36 mouse cellular contexts compared by ENCODE assay signal in the genomic region with DNA sequence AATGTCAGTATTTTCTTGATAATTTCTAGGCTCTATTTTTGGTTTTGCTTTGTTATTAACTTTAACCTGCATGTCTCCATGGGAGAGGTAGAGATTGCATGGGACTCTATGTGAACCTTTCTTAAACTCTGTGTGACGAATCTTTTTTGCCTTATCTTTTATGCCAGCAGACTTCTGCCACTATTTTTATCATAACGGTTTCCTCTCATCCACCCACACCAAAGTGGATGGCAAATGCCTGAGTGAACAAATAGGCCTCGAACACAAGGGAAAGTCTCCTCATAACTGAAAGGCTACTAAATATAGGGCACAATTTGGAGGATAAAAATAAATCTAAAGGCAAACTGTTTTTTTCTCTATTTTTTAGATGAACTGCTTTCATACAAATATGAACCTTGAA.
A peak's percentile ranks its signal among the peaks of the same experiment; 100 is the strongest.
DNase-seq lines count a peak whose midpoint lies in the region; ATAC-seq and TF ChIP-seq lines count a peak whose summit lies in the region.
"Had no signal": no experiment of that assay in that cellular context is flagged by ENCODE, and none has a peak within 500 bp of the region (broad histone marks: within the 10 kb centered on the region; RNA-seq: fewer than 3 reads in every experiment).

No protein-coding gene starts in this region.

- no peaks in the 10 kb centered on the region for H3K9me3 ChIP-seq in hindbrain, postnatal 0 days (ENCODE audit: low read length)
- H3K9me3 ChIP-seq: embryonic facial prominence, embryonic 13.5 days; forebrain, embryonic 10.5 days; forebrain, embryonic 15.5 days; kidney, embryonic 15.5 days; limb, embryonic 12.5 days; liver, embryonic 15.5 days; midbrain, embryonic 10.5 days; midbrain, embryonic 15.5 days; neural tube, embryonic 15.5 days had no signal

- no peak overlapping the region for H3K9ac ChIP-seq in hindbrain, postnatal 0 days (replicated peaks; ENCODE audit: low read length)
- H3K9ac ChIP-seq: embryonic facial prominence, embryonic 13.5 days; forebrain, embryonic 15.5 days; heart, embryonic 12.5 days; hindbrain, embryonic 14.5 days; kidney, embryonic 15.5 days; limb, embryonic 12.5 days; liver, embryonic 15.5 days; lung, embryonic 14.5 days; midbrain, embryonic 15.5 days; neural tube, embryonic 15.5 days had no signal

- H3K4me1 ChIP-seq in hindbrain, postnatal 0 days (ENCODE audit: insufficient read depth, low read length): no peaks in the 10 kb centered on the region
- H3K4me1 ChIP-seq: embryonic facial prominence, embryonic 13.5 days; forebrain, embryonic 10.5 days; forebrain, embryonic 15.5 days; heart, embryonic 12.5 days; kidney, embryonic 15.5 days; limb, embryonic 12.5 days; liver, embryonic 15.5 days; midbrain, embryonic 10.5 days; midbrain, embryonic 15.5 days; neural tube, embryonic 15.5 days had no signal

- TF ChIP-seq CTCF in hindbrain, postnatal 0 days (IDR thresholded peaks at IDR 0.05; ENCODE audit: low read depth): no peak

- H3K4me3 ChIP-seq in hindbrain, postnatal 0 days (ENCODE audit: low read length): no peak overlapping the region
- H3K4me3 ChIP-seq: embryonic facial prominence, embryonic 13.5 days; forebrain, embryonic 10.5 days; forebrain, embryonic 15.5 days; heart, embryonic 12.5 days; kidney, embryonic 15.5 days; layer of hippocampus, adult 2 months; limb, embryonic 12.5 days; liver, embryonic 15.5 days; midbrain, embryonic 10.5 days; midbrain, embryonic 15.5 days; neural tube, embryonic 15.5 days had no signal

- H3K4me2 ChIP-seq in hindbrain, postnatal 0 days (ENCODE audit: low read depth, low read length): no peak overlapping the region
- H3K4me2 ChIP-seq: embryonic facial prominence, embryonic 13.5 days; forebrain, embryonic 15.5 days; heart, embryonic 12.5 days; hindbrain, embryonic 14.5 days; kidney, embryonic 15.5 days; limb, embryonic 12.5 days; liver, embryonic 15.5 days; lung, embryonic 14.5 days; midbrain, embryonic 15.5 days; neural tube, embryonic 15.5 days had no signal

- 87% methylated on average over 3 of the region's 3 CpGs for WGBS in hindbrain, postnatal 0 days

- intact Hi-C loops in left cerebral cortex, postnatal 4 days (cut with DNase I): no loop called here
- intact Hi-C loops in left cerebral cortex, postnatal 25 days (cut with DNase I): loop anchor here (10.0 kb wide), 1 partner anchor 156 kb away; no protein-coding TSS in a partner anchor
- intact Hi-C loops in gastrocnemius, postnatal 36 days (cut with DNase I): no loop called here

- no peak overlapping the region for H3K27ac ChIP-seq in hindbrain, postnatal 0 days
- H3K27ac ChIP-seq: embryonic facial prominence, embryonic 13.5 days; forebrain, embryonic 10.5 days; forebrain, embryonic 15.5 days; hindbrain, embryonic 14.5 days; kidney, embryonic 15.5 days; layer of hippocampus, adult 2 months; limb, embryonic 12.5 days; liver, embryonic 15.5 days; midbrain, embryonic 10.5 days; midbrain, embryonic 15.5 days; neural tube, embryonic 15.5 days had no signal

- DNase-seq in left cerebral cortex, adult 18-20 months (ENCODE audit: low spot score in 2 of 2): peak; percentile 7 to 29
- no peak for DNase-seq in left cerebral cortex, postnatal 4 days
- peak; percentile 82 for DNase-seq in brain, adult 2 months (ENCODE audit: low read depth, low spot score)
- peak; percentile 5 to 53 for DNase-seq in frontal cortex, postnatal 36 days (ENCODE audit: low spot score in 2 of 2)
- DNase-seq in left cerebral cortex, postnatal 25 days (ENCODE audit: low spot score in 2 of 2): peak; percentile 15 to 76
- DNase-seq in hindbrain, postnatal 0 days (ENCODE audit: low spot score): no peak
- DNase-seq in gastrocnemius, postnatal 36 days: no peak
- no peak for DNase-seq in embryo, embryonic 10 days (ENCODE audit: low spot score)
- DNase-seq: adrenal gland, postnatal 36 days; B cell, adult 2 months; cerebellum, adult 8-10 months; cerebellum, postnatal 25 days; gastrocnemius, postnatal 14 days; heart, adult 18-20 months; heart, postnatal 4 days; kidney, adult 18-20 months; kidney, postnatal 25 days; layer of hippocampus, postnatal 36 days; lung, embryonic 14.5 days; lung, postnatal 14 days; retina, postnatal 1 day; spleen, adult 18-20 months; thymus, adult 2 months had no signal

- no peaks in the 10 kb centered on the region for H3K27me3 ChIP-seq in hindbrain, postnatal 0 days (ENCODE audit: insufficient read depth, low read length)
- H3K27me3 ChIP-seq: embryonic facial prominence, embryonic 13.5 days; forebrain, embryonic 15.5 days; heart, embryonic 12.5 days; kidney, embryonic 15.5 days; limb, embryonic 12.5 days; liver, embryonic 15.5 days; midbrain, embryonic 15.5 days; neural tube, embryonic 15.5 days had no signal

- no peak for ATAC-seq in hindbrain, postnatal 0 days
- ATAC-seq: forebrain, embryonic 15.5 days; inflammation-experienced regulatory T-cells, adult 6 months; midbrain, embryonic 15.5 days had no signal

- H3K36me3 ChIP-seq in hindbrain, postnatal 0 days (ENCODE audit: insufficient read depth, low read length): no peaks in the 10 kb centered on the region
- H3K36me3 ChIP-seq: embryonic facial prominence, embryonic 13.5 days; forebrain, embryonic 10.5 days; forebrain, embryonic 15.5 days; heart, embryonic 12.5 days; kidney, embryonic 15.5 days; limb, embryonic 12.5 days; liver, embryonic 15.5 days; midbrain, embryonic 10.5 days; midbrain, embryonic 15.5 days; neural tube, embryonic 15.5 days had no signal

Comparison
In these comparisons a context has a peak if more than half of its experiments do, and no peak if none do; other contexts are left out.
1. DNase-seq: peak in left cerebral cortex, adult 18-20 months (2 of 2), brain, adult 2 months (single experiment), frontal cortex, postnatal 36 days (2 of 2) and left cerebral cortex, postnatal 25 days (2 of 2); none in left cerebral cortex, postnatal 4 days (single experiment), hindbrain, postnatal 0 days (single experiment), gastrocnemius, postnatal 36 days (0 of 2) and embryo, embryonic 10 days (single experiment).